Mouse (Mus musculus) limb, embryonic 14.5 days (tissue): ENCODE results near the gene Pef1. TPM values are rescaled to one million over a fixed set of nuclear protein-coding genes. Genes with fewer than 3 reads are reported as not detected.
A peak's percentile ranks its signal among the peaks of the same experiment; 100 is the strongest.

Source experiments
- ATAC-seq: fragments of 200-750 bp; cut with Nextera tagmentation; 2 replicates; pipeline ENCODE4 v1.8.0; 2017; ENCODE audit warnings: low read depth, moderate number of reproducible peaks, moderate TSS enrichment; ENCODE audit not compliant: low FRiP score
- DNase-seq: peaks from one replicate; pipeline ENCODE4 v3.0.0-alpha.2; 2015; ENCODE audit warnings: low spot score
- H3K27ac ChIP-seq: fragments of 300-500 bp; sonication (generic); replicated peaks from 2 replicates; pipeline ENCODE4 v1.5.1; 2014; ENCODE audit warnings: low read depth, mild to moderate bottlenecking, low read length, moderate library complexity, mixed read lengths
- H3K27me3 ChIP-seq: fragments of 300-500 bp; sonication (generic); 2 replicates; pipeline ENCODE4 v1.6.1; 2014; ENCODE audit warnings: low read length, mixed read lengths; ENCODE audit not compliant: control insufficient read depth, insufficient read depth
- H3K36me3 ChIP-seq: fragments of 300-500 bp; sonication (generic); 2 replicates; pipeline ENCODE4 v1.6.1; 2014; ENCODE audit warnings: mild to moderate bottlenecking, low read length, moderate library complexity, mixed read lengths; ENCODE audit not compliant: control insufficient read depth, insufficient read depth
- H3K4me1 ChIP-seq: fragments of 300-500 bp; sonication (generic); 2 replicates; pipeline ENCODE4 v1.6.1; 2014; ENCODE audit warnings: antibody characterized with exemption, low read length, mixed read lengths; ENCODE audit not compliant: control insufficient read depth, insufficient read depth
- H3K4me2 ChIP-seq: fragments of 300-500 bp; sonication (generic); replicated peaks from 2 replicates; pipeline ENCODE4 v1.6.1; 2014; ENCODE audit warnings: low read depth, mild to moderate bottlenecking, low read length, moderate library complexity; ENCODE audit not compliant: severe bottlenecking
- H3K4me3 ChIP-seq: fragments of 300-500 bp; sonication (generic); replicated peaks from 2 replicates; pipeline ENCODE4 v1.5.1; 2014; ENCODE audit warnings: low read length
- H3K9ac ChIP-seq: fragments of 300-500 bp; sonication (generic); 2 replicates; pipeline ENCODE4 v1.6.1; 2014; ENCODE audit warnings: mild to moderate bottlenecking, low read depth, low read length, moderate library complexity; ENCODE audit not compliant: severe bottlenecking
- H3K9me3 ChIP-seq: fragments of 300-500 bp; sonication (generic); 2 replicates; pipeline ENCODE4 v1.6.1; 2016; ENCODE audit warnings: low read length; ENCODE audit not compliant: control insufficient read depth
- POLR2A ChIP-seq: fragments of 200-500 bp; IDR thresholded peaks from 2 replicates; pipeline ENCODE4 v1.8.0; 2012; ENCODE audit warnings: inconsistent platforms, mild to moderate bottlenecking, moderate library complexity, borderline replicate concordance; ENCODE audit not compliant: insufficient read depth, insufficient read length; ENCODE audit errors: extremely low read depth
- WGBS: fragments of 180-500 bp; shearing (Covaris S2); extraction: QIAGEN DNeasy Blood & Tissue Kit; methylation state at CpG from one replicate; pipeline ENCODE4 v1.1.7; 2014; 5-methylcytosine and 5-hydroxymethylcytosine counted together
- polyA plus RNA-seq, 2 experiments: library from polyadenylated mRNA; depleted of rRNA in 1 of 2; stranded (reverse) in 1 of 2; unstranded in 1 of 2; fragments of >200 nt; fragmentation: Nextera tagmentation in 1 of 2; extraction: Ambion mirVana in 1 of 2; gene quantifications; 2 replicates each; pipeline versions ENCODE4 v1.2.1 to v1.2.3; 2012 to 2014

Gene Pef1
- polyA plus RNA-seq, 2 experiments, result 55.8 to 74.6 TPM

DNA sequence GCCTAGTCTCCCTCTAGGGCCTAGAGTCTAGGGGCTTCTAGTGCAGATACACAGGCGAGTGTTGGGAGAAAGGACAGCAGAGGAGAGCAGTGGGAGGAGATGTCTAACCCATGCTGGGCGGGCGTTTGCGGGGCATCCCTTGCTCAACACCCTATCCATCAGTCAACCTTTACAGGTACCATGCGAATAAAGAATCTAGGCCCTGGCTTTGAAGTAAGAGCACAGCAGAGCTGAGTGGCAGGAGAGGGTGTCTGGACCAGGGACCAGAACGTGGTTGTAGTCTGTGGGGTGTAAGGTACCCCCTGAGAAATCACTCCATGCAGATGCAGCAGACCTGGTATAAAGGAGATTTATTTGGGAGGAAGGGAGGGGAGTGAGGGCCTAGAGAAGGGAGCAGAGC lies 61.8 kb downstream of the Pef1 start:
- ATAC-seq (no peak), DNase-seq (no peak)
- Histone ChIP-seq H3K9ac (no peak overlapping the region), H3K36me3 (no peaks in the 10 kb centered on the region), H3K4me3 (no peak overlapping the region), H3K27ac (no peak overlapping the region), H3K4me1 (peaks cover 34% of the 10 kb centered on the region), H3K4me2 (no peak overlapping the region), H3K9me3 (no peaks in the 10 kb centered on the region), H3K27me3 (no peaks in the 10 kb centered on the region)
- no peak for TF ChIP-seq POLR2A
- 79% methylated on average over 6 of the region's 6 CpGs for WGBS

DNA sequence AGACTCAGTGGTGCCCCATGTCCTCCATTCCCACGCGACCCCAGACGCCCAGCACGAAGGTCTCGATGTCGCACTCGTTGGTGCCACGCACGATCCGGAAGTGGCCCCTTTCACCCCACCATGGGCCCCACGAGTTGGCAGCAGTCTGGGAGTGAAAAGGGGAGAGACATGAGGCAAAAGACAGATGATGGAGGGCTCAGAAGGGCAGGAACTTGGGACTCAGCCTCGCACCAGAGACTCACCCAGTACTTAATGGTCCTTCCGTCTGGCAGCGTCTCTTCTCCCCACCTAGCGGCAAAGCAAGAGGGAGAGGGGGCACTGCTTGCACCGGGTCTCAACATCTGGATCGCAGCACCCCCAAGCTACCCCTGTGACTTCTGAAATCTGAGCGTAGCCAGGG lies 63.7 kb downstream of the Pef1 start:
- TF ChIP-seq POLR2A, result no peak
- H3K36me3 ChIP-seq, result no peaks in the 10 kb centered on the region
- H3K9ac ChIP-seq, result no peak overlapping the region; the same call in 1 of the 2 replicates
- no peak overlapping the region for H3K4me2 ChIP-seq
- ATAC-seq (no peak), DNase-seq (no peak)
- H3K9me3 ChIP-seq, result no peaks in the 10 kb centered on the region
- no peak overlapping the region for H3K27ac ChIP-seq
- H3K27me3 ChIP-seq, result no peaks in the 10 kb centered on the region
- no peak overlapping the region for H3K4me3 ChIP-seq
- peaks cover 34% of the 10 kb centered on the region for H3K4me1 ChIP-seq
- WGBS, result 67% methylated on average over 18 of the region's 18 CpGs

DNA sequence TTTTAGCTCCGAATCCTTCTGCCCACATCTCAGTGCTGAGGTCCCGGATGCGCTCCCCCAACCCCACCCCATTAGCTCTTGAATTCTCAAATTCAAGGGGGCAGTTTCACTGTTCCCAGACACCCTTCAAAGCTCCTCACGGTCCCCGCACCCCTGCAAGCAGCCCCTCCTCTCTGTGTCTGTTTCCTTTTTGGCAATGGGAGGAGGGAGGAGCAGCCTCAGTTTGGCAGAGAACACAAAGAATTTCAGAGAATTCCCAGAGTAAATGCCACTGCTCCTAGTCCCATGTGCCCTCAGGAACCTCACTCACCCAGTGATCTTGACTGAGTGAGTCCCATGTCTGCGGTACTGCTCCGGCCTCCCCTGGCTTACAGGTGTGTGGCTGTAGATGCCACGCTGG lies 64.2 kb downstream of the Pef1 start:
- no peaks in the 10 kb centered on the region for H3K9me3 ChIP-seq
- ATAC-seq (no peak), DNase-seq (no peak)
- H3K27ac ChIP-seq, result no peak overlapping the region
- WGBS, result 72% methylated on average over 8 of the region's 8 CpGs
- no peaks in the 10 kb centered on the region for H3K27me3 ChIP-seq
- peaks cover 39% of the 10 kb centered on the region for H3K4me1 ChIP-seq
- H3K4me3 ChIP-seq, result no peak overlapping the region
- no peak overlapping the region; the same call in 1 of the 2 replicates for H3K9ac ChIP-seq
- no peaks in the 10 kb centered on the region for H3K36me3 ChIP-seq
- H3K4me2 ChIP-seq, result no peak overlapping the region
- TF ChIP-seq POLR2A, result no peak

DNA sequence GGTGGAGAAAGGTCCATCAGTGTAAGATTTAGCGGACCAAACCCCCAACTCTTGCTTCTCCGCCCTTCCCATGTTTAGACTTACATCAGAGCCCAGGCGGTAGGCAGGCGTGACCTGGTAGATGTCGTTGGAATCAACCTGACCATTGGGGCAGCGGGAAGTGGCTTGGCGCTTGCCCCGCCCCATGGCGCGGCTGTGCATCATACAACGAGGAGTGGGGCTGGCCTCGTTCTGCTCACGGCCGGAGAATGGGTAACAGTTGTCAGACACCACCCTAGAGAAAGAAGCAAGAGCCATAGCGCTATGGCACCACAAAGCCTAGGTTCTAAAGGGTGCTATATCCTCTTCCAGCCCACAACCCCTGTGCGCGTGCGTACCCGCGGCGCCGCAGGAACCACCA lies 65.0 kb downstream of the Pef1 start:
- no peak overlapping the region for H3K4me3 ChIP-seq
- no peak overlapping the region for H3K27ac ChIP-seq
- H3K9ac ChIP-seq, result no peak overlapping the region
- no peaks in the 10 kb centered on the region for H3K9me3 ChIP-seq
- no peaks in the 10 kb centered on the region for H3K36me3 ChIP-seq
- H3K4me2 ChIP-seq, result peak overlapping the region; percentile 21; the same call in 1 of the 2 replicates
- no peak for TF ChIP-seq POLR2A
- 54% methylated on average over 22 of the region's 22 CpGs for WGBS
- ATAC-seq (no peak), DNase-seq (no peak)
- peaks cover 46% of the 10 kb centered on the region for H3K4me1 ChIP-seq
- no peaks in the 10 kb centered on the region for H3K27me3 ChIP-seq

DNA sequence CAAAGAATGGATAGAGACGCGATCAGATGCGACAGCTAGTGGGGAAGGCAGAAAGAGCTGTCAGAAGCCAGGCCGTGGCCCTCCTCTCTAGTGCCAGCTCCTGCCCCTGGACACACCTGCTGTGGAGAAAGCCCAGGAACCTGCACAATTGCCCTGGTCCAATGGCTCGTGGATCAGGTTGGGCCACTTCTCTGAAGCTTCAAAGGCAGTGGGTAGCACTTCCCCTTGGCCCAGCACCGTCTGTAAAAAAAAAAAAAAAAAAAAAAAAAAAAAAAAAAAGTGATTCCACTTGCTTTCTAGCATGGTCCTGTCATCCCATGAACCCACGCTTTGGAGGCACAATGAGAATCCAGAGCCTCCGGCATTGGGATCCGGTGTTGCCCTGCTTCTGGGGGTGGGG lies 65.5 kb downstream of the Pef1 start:
- no peaks in the 10 kb centered on the region for H3K27me3 ChIP-seq
- H3K27ac ChIP-seq, result no peak overlapping the region
- peaks cover 48% of the 10 kb centered on the region for H3K4me1 ChIP-seq
- WGBS, result 48% methylated on average over 9 of the region's 9 CpGs
- ATAC-seq (no peak), DNase-seq (no peak)
- no peak overlapping the region for H3K4me3 ChIP-seq
- no peak overlapping the region for H3K9ac ChIP-seq
- H3K9me3 ChIP-seq, result no peaks in the 10 kb centered on the region
- H3K36me3 ChIP-seq, result no peaks in the 10 kb centered on the region
- 0 out of 2 replicates have a peak overlapping the region, but pooled peaks have one; percentile 21 for H3K4me2 ChIP-seq
- no peak for TF ChIP-seq POLR2A
